Mouse (Mus musculus) urinary bladder, postnatal 4 days (tissue): ENCODE results near the gene AC124502.3.

ENCODE experiments used
- DNase-seq, 2 experiments: peaks; one replicate each; pipeline ENCODE4 v3.0.0; 2021 to 2022; ENCODE audit warnings: low spot score in 2 of 2

The AC124502.3 gene

GRCm38 (mm10) chr19:5032686-5033085 lies 6.0 kb upstream of the AC124502.3 start:
- no peak for DNase-seq

- no peak for DNase-seq
Measured at GRCm38 (mm10) chr19:5036577-5036976, 2.1 kb upstream of the AC124502.3 start.

GRCm38 (mm10) chr19:5037678-5038571 lies 766 bp upstream of the AC124502.3 start:
- DNase-seq, result peak; percentile 68 to 84

DNA sequence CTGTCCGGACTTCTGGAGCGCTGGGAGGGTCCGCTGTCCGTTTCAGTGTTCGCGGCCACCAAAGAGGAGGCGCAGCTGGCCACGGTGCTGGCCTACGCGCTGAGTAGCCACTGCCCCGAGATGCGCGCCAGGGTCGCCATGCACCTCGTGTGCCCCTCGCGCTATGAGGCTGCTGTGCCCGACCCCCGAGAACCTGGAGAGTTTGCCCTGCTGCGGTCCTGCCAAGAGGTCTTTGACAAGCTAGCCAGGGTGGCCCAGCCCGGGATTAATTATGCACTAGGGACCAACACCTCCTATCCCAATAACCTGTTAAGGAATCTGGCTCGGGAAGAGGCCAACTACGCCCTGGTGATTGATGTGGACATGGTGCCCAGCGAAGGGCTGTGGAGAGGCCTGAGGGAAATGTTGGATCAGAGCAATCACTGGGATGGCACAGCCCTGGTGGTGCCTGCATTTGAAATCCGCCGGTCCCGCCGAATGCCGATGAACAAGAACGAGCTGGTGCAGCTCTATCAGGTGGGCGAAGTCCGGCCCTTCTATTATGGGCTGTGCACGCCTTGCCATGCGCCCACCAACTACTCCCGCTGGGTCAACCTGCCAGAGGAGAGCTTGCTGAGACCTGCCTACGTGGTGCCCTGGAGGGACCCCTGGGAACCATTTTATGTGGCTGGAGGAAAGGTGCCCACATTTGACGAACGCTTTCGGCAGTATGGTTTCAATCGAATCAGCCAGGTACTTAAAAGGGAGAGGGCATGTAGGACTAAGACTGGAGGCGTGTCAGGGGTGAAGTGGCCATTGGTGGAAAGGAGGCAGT lies 817 bp downstream of the AC124502.3 start:
- no peak for DNase-seq

GRCm38 (mm10) chr19:5040862-5041523 lies 2.3 kb downstream of the AC124502.3 start, which contains the start of gene Brms1:
Gene Brms1 (plus strand): TSS chr19:5041354.
- DNase-seq, result peak; percentile 87 to 91

- no peak for DNase-seq
Measured at GRCm38 (mm10) chr19:5041588-5041987, 2.9 kb downstream of the AC124502.3 start.

DNA sequence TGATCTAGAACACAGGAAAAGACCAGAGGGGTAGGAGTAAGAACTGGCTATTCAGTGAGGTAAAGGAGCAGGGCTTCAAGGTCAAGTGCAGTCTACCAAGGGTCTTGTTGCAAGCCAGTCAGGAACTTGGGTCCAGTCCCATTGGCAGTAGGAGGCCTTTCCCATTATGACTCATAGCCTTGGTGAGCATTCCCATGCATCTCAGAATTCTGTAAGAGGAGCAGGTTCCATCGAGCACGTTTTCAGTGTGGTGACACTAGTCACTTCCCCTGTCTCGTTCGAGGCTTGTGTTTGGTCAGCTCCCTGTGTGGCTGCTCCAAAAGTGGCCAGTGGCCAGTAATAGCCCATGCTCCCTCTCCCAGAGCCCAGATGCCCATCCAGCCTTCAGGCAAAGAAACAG lies 6.8 kb downstream of the AC124502.3 start:
- no peak for DNase-seq

DNA sequence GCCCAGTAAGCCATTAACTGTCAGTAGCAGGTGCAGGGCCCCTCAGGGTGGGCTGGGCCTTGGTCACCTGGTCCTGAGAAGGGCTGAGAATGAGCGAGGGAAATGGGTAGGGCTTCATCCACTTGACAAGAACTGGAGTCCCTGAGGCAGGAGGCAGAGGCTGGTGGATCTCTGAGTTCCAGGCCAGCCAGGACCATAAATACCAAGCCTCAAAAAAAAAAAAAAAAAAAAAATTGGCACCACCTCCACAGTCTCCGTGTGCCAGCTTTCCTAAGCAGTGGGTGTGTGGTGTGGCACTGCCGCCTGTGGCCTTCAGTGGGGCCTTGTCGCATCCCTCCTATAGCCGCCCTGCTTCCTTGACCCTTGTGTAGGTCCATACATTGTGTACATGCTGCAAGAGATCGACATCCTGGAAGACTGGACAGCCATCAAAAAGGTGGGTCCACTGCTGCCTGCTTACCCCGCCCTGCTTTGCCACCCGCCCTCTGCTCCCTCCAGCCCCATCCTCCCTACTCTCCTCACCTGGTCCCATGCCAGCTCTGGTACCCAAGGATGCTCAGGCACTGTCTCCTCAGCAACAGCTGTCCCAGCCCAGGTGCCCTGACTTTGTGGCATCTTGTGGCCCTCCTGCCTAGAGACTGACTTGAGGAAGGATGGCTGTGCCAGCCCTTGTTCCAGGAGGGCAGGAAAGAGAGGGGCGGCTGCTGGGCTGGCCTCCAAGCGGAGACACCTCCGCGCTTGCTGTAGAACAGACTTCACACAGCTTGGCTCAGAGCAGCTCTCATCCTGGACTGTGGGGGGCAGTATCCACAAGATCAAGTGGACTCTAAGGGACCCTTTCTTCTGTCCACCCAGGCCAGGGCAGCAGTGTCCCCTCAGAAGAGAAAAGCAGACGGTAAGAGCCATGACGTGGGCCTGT lies 9.7 kb downstream of the AC124502.3 start:
- no peak for DNase-seq

DNA sequence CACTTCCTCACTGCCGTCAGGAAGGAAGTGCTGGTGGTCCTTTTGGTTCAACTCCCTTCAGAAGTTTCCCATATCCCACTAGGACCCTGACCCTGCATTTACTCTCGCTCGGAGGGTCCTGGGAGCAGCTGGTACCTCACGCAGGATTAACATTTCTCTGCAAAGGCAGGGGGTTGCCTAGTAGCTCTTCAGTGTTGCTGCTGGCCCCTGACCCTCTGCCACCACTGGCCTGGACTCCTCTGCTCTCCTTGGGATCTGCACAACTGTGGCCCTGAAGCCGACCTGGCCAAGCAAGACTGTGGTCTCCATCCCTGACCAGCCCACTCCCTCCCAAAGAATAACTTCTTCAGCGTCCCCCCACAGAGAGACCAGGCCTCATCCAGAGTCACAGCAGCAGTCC lies 10.6 kb downstream of the AC124502.3 start:
- no peak for DNase-seq

- DNase-seq, result peak in 1 of 2 experiments; percentile 50
Measured at GRCm38 (mm10) chr19:5050047-5050905, 11.6 kb downstream of the AC124502.3 start, which contains the start of gene Rin1. Gene Rin1 (plus strand): TSS chr19:5050481.

- DNase-seq, result no peak
Measured at GRCm38 (mm10) chr19:5051031-5051430, 12.3 kb downstream of the AC124502.3 start.

GRCm38 (mm10) chr19:5051515-5051914 lies 12.8 kb downstream of the AC124502.3 start:
- no peak for DNase-seq

GRCm38 (mm10) chr19:5052166-5052822 lies 13.6 kb downstream of the AC124502.3 start:
- DNase-seq, result no peak

GRCm38 (mm10) chr19:5052853-5053252 lies 14.2 kb downstream of the AC124502.3 start:
- no peak for DNase-seq

DNA sequence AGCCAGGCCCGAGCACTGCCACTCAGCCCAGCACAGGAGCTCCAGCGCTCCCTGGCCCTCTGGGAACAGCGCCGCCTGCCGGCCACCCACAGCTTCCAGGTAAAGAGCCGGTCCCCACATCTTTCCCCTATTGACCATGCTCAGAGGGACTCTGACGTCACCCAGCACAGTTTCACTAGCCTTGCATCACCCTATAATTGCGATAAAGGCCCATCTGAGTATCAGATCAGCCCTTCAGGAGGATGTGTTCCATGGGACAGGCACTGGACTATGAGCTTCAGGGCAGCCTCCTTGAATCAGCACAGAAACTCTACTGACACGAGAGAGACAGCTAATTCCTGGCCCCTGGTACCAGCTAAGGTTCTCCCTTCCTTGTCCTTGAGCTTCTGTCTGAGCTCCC lies 15.2 kb downstream of the AC124502.3 start:
- DNase-seq, result no peak

DNA sequence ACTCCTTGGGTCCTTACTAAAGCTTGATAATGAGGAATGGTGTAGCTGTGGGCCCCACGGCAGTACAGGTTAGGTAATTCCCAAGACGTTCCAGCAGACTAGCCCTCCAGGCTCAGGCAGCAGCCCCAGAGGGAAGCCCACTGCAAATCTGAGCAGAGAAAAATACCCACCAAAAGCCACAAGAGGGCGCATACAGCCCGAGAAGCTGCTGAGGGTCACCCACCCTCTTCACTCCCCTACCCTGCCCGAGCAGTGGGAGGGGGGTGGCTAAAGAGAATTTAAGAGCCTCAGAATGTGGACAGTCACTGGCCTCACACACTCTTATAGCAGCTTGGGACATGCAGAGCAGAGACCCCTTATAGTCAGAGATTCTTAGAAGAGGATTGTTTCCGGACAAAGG lies 17.6 kb downstream of the AC124502.3 start:
- no peak for DNase-seq

DNA sequence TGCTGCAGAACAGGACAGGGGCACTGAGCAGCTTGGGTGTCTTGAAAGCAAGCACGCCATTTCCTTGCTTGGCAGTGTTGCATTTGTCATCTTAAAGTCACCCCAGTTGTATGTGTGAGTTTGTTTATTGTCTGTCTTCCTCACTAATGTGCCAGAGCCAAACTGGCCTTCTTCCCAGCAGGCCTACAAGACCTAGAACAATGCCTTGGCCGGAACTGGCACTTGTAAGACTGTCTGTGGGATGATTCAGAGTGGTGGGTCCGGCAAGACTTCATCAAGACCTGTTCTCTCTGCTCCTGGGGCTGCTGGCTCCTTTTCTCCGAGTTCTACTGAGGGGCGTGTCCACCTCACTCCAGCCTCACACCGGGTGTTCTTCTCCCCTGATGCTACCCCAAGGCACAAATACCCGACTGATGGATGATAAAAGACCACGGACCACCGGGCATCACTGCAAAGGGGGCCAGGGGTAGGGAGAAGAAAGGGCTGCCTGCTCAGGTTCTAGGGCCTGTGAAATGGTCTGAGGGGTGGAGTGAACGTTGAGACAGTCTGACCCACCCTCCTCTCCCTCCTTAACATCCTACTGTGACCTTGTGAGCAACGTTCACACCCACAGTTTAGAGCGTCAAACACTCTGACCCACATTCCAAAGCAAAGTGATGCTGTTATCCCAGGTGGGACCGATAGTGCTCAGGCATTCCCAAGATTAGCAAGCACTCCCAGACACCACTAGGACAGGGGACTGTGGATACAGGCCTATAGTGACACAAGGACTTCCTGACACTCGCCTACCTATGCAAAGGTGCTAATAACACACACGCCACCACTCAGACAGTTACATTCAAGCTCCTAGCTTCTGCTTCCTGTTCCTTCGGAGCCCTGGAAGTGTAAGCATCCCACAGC lies 19.4 kb downstream of the AC124502.3 start:
- DNase-seq, result no peak
